Mouse (Mus musculus) ES-E14 (cell line): ENCODE measurements around the gene Slc38a8.

Experiments used
- CHD2 ChIP-seq: IDR thresholded peaks from 2 replicates; pipeline ENCODE4 v1.6.1; 2014; ENCODE audit warnings: mild to moderate bottlenecking, low read depth, low read length, inconsistent platforms
- HCFC1 ChIP-seq: IDR thresholded peaks from 2 replicates; pipeline ENCODE4 v1.6.1; 2012; ENCODE audit warnings: low read length, inconsistent platforms, borderline replicate concordance; ENCODE audit not compliant: insufficient read depth
- MAFK ChIP-seq: IDR thresholded peaks from 2 replicates; pipeline ENCODE4 v1.6.1; 2014; ENCODE audit warnings: mild to moderate bottlenecking, low read depth, low read length, inconsistent platforms; ENCODE audit not compliant: insufficient read depth
- ZC3H11A ChIP-seq: IDR thresholded peaks from 2 replicates; pipeline ENCODE4 v1.6.1; 2012; ENCODE audit warnings: low read depth, mild to moderate bottlenecking, inconsistent platforms, low read length, borderline replicate concordance
- ZNF384 ChIP-seq: IDR thresholded peaks from 2 replicates; pipeline ENCODE4 v1.6.1; 2012; ENCODE audit warnings: low read depth, low read length, inconsistent platforms

DNA sequence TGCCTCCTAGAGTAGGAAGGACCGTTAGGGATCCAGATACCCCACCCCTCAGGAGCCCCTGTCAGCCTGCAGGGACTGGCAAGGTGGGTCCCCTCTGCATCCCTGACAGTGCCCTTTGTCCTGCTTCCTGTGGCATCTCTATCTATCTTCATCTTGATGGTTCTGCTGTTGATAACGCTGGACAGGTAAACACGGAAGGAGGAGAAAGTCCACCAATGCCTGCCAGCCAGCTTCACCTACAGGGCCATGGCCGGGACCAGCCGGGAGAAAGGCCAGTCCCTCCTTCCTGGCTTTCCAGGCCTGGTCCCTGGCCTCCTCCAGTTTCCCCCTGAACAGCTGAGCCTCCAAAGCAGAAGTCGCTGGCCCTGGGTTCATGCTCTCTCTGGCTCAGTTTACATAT, 66.9 kb downstream of the Slc38a8 start:
- TF ChIP-seq HCFC1: no peak
- TF ChIP-seq ZNF384: no peak
- TF ChIP-seq ZC3H11A: no peak
- TF ChIP-seq MAFK: no peak
- no peak for TF ChIP-seq CHD2
